ENCODE assay signal across 19 mouse cellular contexts in genomic region chr9:53572516-53573307, GRCm38 (mm10).
"Had no signal": no experiment of that assay in that cellular context is flagged by ENCODE, and none has a peak within 500 bp of the region (broad histone marks: within the 10 kb centered on the region; RNA-seq: fewer than 3 reads in every experiment).

No protein-coding gene starts in this region.

- DNase-seq: kidney, postnatal 10 days; kidney, postnatal 36 days; layer of hippocampus, postnatal 36 days; liver, embryonic 13.5 days; lung, adult 2 months; lung, postnatal 14 days; lung, postnatal 4 days; right cerebral cortex, adult 18-20 months; right cerebral cortex, postnatal 14 days; right cerebral cortex, postnatal 4 days; spleen, adult 18-20 months; thymus, postnatal 25 days had no signal

- H3K9me3 ChIP-seq: kidney, embryonic 15.5 days; liver, embryonic 13.5 days; midbrain, embryonic 10.5 days; midbrain, embryonic 15.5 days; neural tube, embryonic 12.5 days; neural tube, embryonic 15.5 days; stomach, embryonic 15.5 days had no signal

- H3K27me3 ChIP-seq: kidney, embryonic 15.5 days; liver, embryonic 13.5 days; midbrain, embryonic 15.5 days; neural tube, embryonic 12.5 days; neural tube, embryonic 15.5 days; stomach, embryonic 15.5 days had no signal

- H3K9ac ChIP-seq: kidney, embryonic 15.5 days; liver, embryonic 13.5 days; midbrain, embryonic 15.5 days; neural tube, embryonic 12.5 days; neural tube, embryonic 15.5 days; stomach, embryonic 15.5 days had no signal

- ATAC-seq: midbrain, embryonic 15.5 days had no signal

- H3K4me3 ChIP-seq: kidney, embryonic 15.5 days; left cerebral cortex, adult 2 months; liver, embryonic 13.5 days; midbrain, embryonic 10.5 days; midbrain, embryonic 15.5 days; neural tube, embryonic 12.5 days; neural tube, embryonic 15.5 days; stomach, embryonic 15.5 days had no signal

- H3K27ac ChIP-seq: kidney, embryonic 15.5 days; left cerebral cortex, adult 2 months; liver, embryonic 13.5 days; midbrain, embryonic 10.5 days; midbrain, embryonic 15.5 days; neural tube, embryonic 12.5 days; neural tube, embryonic 15.5 days; stomach, embryonic 15.5 days had no signal

- H3K4me1 ChIP-seq: kidney, embryonic 15.5 days; midbrain, embryonic 10.5 days; midbrain, embryonic 15.5 days; neural tube, embryonic 12.5 days; neural tube, embryonic 15.5 days; stomach, embryonic 15.5 days had no signal
